Mouse (Mus musculus) inflammation-experienced regulatory T-cells, adult 6 months (primary cell): ENCODE results near the gene Cavin4. TPM values are rescaled to one million over a fixed set of nuclear protein-coding genes. Genes with fewer than 3 reads are reported as not detected.
"Not testable (repeated sequence)": the region's sequence is repeated elsewhere in the genome, so short reads cannot be mapped to it uniquely, and the experiment has no call there.

Experiments used
- ATAC-seq: one replicate; pipeline ENCODE4 v1.8.0; 2017
- polyA plus RNA-seq, 3 experiments: library from polyadenylated mRNA; unstranded; fragments of 100-300 nt; shearing (Covaris generic); gene quantifications; one replicate each; pipeline ENCODE4 v1.2.1; 2017

The Cavin4 gene
- polyA plus RNA-seq, 3 experiments from 2014 or later: not detected

GRCm38 (mm10) chr4:48674412-48674811, 11.1 kb downstream of the Cavin4 start:
- ATAC-seq: no peak

GRCm38 (mm10) chr4:48676570-48677185, 13.4 kb downstream of the Cavin4 start:
- ATAC-seq: no peak

DNA sequence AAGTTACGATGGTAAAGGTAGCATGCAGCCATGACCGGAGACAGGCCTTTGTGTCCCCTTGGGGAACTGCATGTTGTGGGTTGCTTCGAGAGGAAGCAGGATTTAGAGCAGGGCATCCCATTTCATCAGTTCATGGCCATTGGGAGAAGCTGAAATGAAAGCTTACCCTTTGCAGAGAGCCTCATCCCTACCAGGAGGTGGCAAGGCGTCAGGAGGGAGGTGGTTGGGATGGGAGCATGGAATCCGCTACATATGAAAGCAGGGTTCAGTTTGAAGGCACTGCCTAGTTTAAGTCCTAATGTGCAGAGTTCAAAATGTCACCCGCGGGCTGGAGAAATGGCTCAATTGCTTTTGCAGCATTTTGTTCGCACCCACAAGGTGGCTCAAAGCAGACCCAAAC, 14.0 kb downstream of the Cavin4 start:
- no peak for ATAC-seq

- no peak for ATAC-seq
Measured at GRCm38 (mm10) chr4:48677812-48678211, 14.5 kb downstream of the Cavin4 start.

DNA sequence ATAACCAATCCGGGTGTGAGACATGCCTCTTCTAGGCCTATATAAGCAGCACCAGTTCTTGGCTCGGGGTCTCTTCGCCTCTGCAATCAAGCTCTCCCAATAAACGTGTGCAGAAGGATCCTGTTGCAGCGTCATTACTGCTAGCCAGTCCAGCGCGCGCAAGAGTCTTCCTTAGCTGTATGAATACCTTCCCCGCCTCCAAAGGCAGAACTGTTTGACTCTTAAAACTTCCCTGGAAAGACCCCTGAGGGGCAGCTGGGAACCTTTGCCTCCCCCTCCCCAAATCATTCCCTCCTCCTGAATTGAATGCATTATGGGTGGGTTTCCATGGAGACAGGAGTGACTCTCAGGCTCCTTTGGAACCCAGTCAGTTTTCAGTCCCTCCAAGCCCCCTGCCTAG, 15.5 kb downstream of the Cavin4 start:
- no peak for ATAC-seq

DNA sequence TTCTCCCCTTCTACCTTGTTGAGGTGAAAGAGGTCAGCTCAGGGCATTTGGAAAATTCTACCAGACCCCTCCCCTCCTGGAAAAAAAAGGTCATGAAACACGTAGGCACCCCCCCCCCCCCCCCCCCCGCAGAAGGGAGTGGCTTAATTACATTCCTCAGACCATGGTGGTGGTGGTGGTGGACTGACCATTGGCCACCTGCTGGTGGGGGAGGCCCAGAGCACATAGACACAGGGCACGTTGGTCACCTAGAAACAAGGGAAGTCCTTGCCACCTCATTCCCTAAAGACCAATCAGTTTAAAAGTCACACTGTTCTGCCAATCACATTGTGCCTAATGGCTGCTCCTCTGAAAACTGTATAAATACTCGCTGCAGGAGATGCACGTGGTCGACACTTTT, 16.4 kb downstream of the Cavin4 start:
- ATAC-seq: not testable (repeated sequence)

- ATAC-seq: no peak
Measured at GRCm38 (mm10) chr4:48680214-48680613, 16.9 kb downstream of the Cavin4 start.

GRCm38 (mm10) chr4:48680648-48681343, 17.5 kb downstream of the Cavin4 start:
- peak; percentile 61 for ATAC-seq

DNA sequence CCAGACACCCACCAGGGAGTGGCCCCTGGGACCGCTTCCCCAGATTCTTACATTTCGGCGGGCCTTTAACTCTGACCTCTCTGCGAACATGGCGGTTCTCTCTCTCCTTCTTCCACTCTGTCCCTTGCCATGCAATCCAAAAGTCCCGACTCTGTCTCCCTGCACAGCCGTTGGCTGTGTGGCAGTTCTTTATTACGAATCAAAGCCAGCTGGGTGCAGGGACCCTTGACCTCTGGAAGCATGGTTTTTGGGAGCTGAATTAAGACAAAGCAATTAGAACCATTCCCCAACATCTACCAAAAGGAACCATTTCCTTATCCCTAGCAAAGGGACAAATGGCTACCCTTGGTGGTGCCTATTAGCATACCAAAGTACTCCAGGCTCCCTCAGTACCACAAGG, 19.8 kb downstream of the Cavin4 start:
- ATAC-seq: no peak

- not testable (repeated sequence) for ATAC-seq
Measured at GRCm38 (mm10) chr4:48683633-48684209, 20.4 kb downstream of the Cavin4 start.

DNA sequence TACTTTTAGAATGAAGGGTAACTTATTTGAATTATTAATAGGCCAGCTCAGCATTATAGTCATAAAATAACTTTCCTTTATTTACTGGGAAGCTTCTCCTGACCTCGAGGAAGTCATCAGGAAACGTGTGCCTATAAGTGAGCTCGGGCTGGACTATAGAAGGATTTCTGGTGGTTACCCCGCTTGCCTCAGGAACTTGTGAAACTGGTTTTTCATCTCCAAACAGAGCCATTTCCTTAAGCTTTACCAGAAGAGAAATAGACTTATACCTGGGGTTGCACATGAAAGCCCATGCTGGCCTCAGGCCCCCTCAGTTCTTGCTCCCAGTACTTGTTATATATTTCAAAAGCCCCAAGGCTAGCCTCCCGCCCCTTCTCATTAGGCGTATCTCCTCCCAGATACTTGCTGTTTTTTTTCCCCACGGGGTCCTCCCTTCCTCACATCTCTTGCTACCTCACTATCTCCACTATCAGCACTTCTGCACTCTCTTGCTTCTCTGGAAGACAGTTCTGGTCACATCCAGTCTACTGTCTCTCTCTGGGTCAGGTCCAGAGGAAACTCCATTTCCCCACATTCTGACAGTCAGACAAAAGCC, 21.4 kb downstream of the Cavin4 start:
- ATAC-seq: no peak

DNA sequence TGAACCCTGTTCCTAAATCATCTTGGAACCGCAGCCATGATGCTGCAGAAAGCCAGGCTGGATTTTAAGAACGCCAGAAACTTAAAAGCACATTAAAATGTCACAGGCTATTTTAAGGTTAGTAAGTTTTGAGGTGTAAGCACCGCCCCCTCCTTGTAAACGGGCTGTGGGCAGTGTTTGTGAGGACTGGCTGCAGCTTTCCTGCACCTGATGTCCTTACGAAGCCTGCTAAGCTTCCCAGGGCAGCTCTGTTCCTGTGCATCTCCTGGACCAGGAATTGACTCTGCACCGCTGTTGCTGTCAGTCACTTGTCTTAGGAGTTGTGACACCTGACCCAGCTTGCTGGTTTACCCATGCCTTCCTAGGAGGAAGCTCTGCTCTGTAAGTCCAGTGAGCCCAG, 24.8 kb downstream of the Cavin4 start:
- ATAC-seq: no peak

- ATAC-seq: no peak
Measured at GRCm38 (mm10) chr4:48690640-48691039, 27.3 kb downstream of the Cavin4 start.

DNA sequence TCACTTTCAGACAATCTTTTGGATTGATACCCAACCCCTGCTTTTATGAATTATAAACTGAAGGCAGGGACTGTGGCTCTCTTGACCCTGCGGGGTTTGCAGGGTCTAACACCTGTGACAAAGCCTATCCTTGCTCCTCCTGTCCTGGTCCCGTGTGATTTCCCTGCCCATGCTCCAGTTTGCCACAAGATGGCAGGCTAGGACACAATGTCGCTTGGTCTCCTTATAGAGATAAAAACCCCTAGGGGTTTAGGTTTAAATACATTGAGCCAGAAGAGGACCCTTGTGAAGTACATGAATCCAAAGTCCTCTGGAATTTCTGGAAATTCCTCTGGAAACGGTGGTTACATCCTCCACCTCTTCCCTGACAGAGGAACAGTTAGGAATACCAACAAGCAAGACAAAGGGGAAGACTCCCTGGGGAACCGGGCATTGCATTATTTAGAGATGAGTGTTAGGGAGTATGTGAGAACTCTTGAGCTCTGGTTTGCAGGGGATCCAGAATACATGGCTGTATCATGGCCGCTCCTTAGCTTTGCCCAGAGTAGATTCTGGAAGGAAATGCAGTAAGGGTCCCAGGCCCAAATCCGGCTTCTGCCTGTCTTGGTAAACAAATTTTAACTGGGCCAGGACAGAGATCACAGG, 28.6 kb downstream of the Cavin4 start:
- no peak for ATAC-seq

- no peak for ATAC-seq
Measured at GRCm38 (mm10) chr4:48692736-48693292, 29.5 kb downstream of the Cavin4 start.

DNA sequence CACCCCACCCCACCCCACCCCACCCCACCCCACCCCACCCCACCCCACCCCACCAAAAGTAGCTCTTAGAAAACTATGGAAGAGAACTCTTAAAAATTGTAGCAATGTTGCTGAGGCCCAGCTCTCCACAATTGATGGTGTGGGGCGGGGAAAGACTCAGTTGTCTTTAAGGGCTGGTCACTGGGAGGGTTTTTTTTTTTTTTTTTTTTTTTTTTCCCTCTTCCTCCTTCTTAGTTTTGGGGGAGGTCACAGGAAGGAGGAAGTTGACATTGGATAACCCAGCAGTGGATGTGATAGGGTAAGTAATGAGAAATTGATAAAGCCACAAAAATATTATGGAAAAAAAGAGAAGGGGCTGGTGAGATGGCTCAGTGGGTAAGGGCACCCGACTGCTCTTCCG, 33.4 kb downstream of the Cavin4 start:
- no peak for ATAC-seq

DNA sequence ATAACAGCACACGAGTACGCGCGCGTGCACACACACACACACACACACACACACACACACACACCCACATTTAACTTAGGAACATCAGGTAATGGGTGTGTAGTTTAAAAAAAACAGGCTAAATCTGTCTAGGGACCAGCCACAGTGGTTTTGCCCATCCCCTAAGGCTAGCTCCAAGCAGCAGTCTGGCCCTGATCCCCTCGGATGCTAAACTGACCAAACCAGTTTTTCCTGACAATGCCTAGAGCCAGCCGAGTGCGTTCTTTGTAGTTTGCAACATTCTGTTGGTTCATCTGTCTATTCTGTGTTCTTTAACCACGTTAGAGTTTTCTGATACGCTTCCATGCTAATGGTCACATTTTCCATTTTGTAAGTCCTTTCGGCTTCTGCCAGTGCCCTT, 34.0 kb downstream of the Cavin4 start:
- no peak for ATAC-seq

GRCm38 (mm10) chr4:48715865-48716650, 52.7 kb downstream of the Cavin4 start:
- no peak for ATAC-seq

DNA sequence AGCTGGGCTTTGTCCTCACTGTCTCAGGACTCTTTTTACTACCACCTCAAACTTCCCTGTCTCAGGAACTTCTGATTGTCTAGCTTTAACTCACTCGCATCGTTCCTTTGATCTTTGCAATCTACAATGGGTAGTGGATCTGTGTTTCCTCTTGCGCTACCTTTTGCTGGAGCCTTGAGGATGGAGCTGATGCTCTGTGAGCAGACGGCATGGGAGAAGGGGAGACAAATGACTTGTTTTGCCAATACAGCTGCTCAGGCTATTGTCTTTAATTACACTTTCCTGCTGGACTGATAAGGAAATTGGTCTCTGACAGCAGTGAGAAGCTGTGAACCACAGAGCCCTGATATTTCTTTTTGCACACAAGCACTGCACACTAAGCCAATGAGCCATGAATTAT, 53.5 kb downstream of the Cavin4 start:
- no peak for ATAC-seq
